Mouse (Mus musculus): ENCODE data around the gene Trappc12. TPM values are rescaled to one million over a fixed set of nuclear protein-coding genes. Genes with fewer than 3 reads are reported as not detected.

The Trappc12 gene
- polyA plus RNA-seq, 1 experiment from 2014 or later, result 46.0 TPM

- Histone ChIP-seq H3K27me3 (no peaks in the 10 kb centered on the region), H3K9me3 (no peaks in the 10 kb centered on the region), H3K4me2 (replicated peaks) (no peak overlapping the region), H3K27ac (peak overlapping the region; percentile 85), H3K4me3 (replicated peaks) (no peak overlapping the region), H3K9ac (replicated peaks) (peak overlapping the region; percentile 59), H3K36me3 (peaks cover 21% of the 10 kb centered on the region), H3K4me1 (replicated peaks) (peaks cover 33% of the 10 kb centered on the region)
- WGBS, result 30% methylated on average over 3 of the region's 3 CpGs
- ATAC-seq, result peak; percentile 57
These were observed 50.2 kb downstream of the Trappc12 start for GRCm38 (mm10) chr12:28700101-28700511.

GRCm38 (mm10) chr12:28699656-28700055 lies 50.6 kb downstream of the Trappc12 start:
- H3K4me1 ChIP-seq (replicated peaks), result peaks cover 28% of the 10 kb centered on the region
- peak overlapping the region; percentile 85 for H3K27ac ChIP-seq
- H3K36me3 ChIP-seq, result peaks cover 25% of the 10 kb centered on the region
- 7% methylated on average over 6 of the region's 6 CpGs for WGBS
- H3K4me3 ChIP-seq (replicated peaks), result no peak overlapping the region
- ATAC-seq, result peak; percentile 44; the same call in 1 of the 2 replicates
- H3K9ac ChIP-seq (replicated peaks), result peak overlapping the region; percentile 59
- H3K4me2 ChIP-seq (replicated peaks), result no peak overlapping the region
- no peaks in the 10 kb centered on the region for H3K9me3 ChIP-seq
- no peaks in the 10 kb centered on the region for H3K27me3 ChIP-seq

- 80% methylated on average over 5 of the region's 5 CpGs for WGBS
- H3K9me3 ChIP-seq, result no peaks in the 10 kb centered on the region
- no peak overlapping the region for H3K4me3 ChIP-seq (replicated peaks)
- H3K4me1 ChIP-seq (replicated peaks), result peaks cover 23% of the 10 kb centered on the region
- no peak overlapping the region; the same call in 1 of the 2 replicates for H3K9ac ChIP-seq (replicated peaks)
- no peaks in the 10 kb centered on the region for H3K27me3 ChIP-seq
- peaks cover 30% of the 10 kb centered on the region for H3K36me3 ChIP-seq
- ATAC-seq, result no peak
- H3K4me2 ChIP-seq (replicated peaks), result no peak overlapping the region
- H3K27ac ChIP-seq, result 0 out of 2 replicates have a peak overlapping the region, but pooled peaks have one; percentile 64
These were observed 51.2 kb downstream of the Trappc12 start for GRCm38 (mm10) chr12:28699086-28699485.

- H3K4me1 ChIP-seq (replicated peaks), result peaks cover 22% of the 10 kb centered on the region
- WGBS, result 64% methylated on average over 14 of the region's 14 CpGs
- no peak overlapping the region for H3K4me3 ChIP-seq (replicated peaks)
- no peaks in the 10 kb centered on the region for H3K27me3 ChIP-seq
- H3K9ac ChIP-seq (replicated peaks), result no peak overlapping the region
- H3K27ac ChIP-seq, result no peak overlapping the region
- ATAC-seq, result no peak
- peaks cover 36% of the 10 kb centered on the region for H3K36me3 ChIP-seq
- no peak overlapping the region for H3K4me2 ChIP-seq (replicated peaks)
- H3K9me3 ChIP-seq, result no peaks in the 10 kb centered on the region
These were observed 52.3 kb downstream of the Trappc12 start for GRCm38 (mm10) chr12:28697821-28698595.

GRCm38 (mm10) chr12:28694776-28695175 lies 55.5 kb downstream of the Trappc12 start:
- WGBS, result 91% methylated on average over 7 of the region's 7 CpGs
- Histone ChIP-seq H3K4me2 (replicated peaks) (no peak overlapping the region), H3K27me3 (no peaks in the 10 kb centered on the region), H3K4me1 (replicated peaks) (peaks cover 10% of the 10 kb centered on the region; the same call in 1 of the 2 replicates), H3K4me3 (replicated peaks) (no peak overlapping the region), H3K9me3 (no peaks in the 10 kb centered on the region), H3K9ac (replicated peaks) (no peak overlapping the region), H3K36me3 (peaks cover 59% of the 10 kb centered on the region), H3K27ac (no peak overlapping the region)
- no peak for ATAC-seq

- 88% methylated on average over 2 of the region's 2 CpGs for WGBS
- Histone ChIP-seq H3K27me3 (no peaks in the 10 kb centered on the region), H3K27ac (no peak overlapping the region), H3K4me3 (replicated peaks) (no peak overlapping the region), H3K9ac (replicated peaks) (no peak overlapping the region), H3K9me3 (no peaks in the 10 kb centered on the region), H3K4me2 (replicated peaks) (no peak overlapping the region), H3K36me3 (peaks cover 64% of the 10 kb centered on the region), H3K4me1 (replicated peaks) (0 out of 2 replicates have a peak, but pooled peaks cover 7% of the 10 kb centered on the region)
- ATAC-seq, result no peak
These were observed 56.0 kb downstream of the Trappc12 start for GRCm38 (mm10) chr12:28694231-28694630.

- H3K27ac ChIP-seq, result no peak overlapping the region
- H3K9me3 ChIP-seq, result no peaks in the 10 kb centered on the region
- 85% methylated on average over 3 of the region's 3 CpGs for whole genome bisulfite sequencing
- ATAC-seq, result no peak
- no peak overlapping the region for H3K4me3 ChIP-seq (replicated peaks)
- H3K4me2 ChIP-seq (replicated peaks), result no peak overlapping the region
- no peak overlapping the region for H3K9ac ChIP-seq (replicated peaks)
- no peaks in the 10 kb centered on the region for H3K27me3 ChIP-seq
- H3K4me1 ChIP-seq (replicated peaks), result 0 out of 2 replicates have a peak, but pooled peaks cover 4% of the 10 kb centered on the region
- peaks cover 69% of the 10 kb centered on the region for H3K36me3 ChIP-seq
These were observed 56.5 kb downstream of the Trappc12 start for GRCm38 (mm10) chr12:28693738-28694137.

GRCm38 (mm10) chr12:28690730-28691129 lies 59.5 kb downstream of the Trappc12 start:
- no peaks in the 10 kb centered on the region for H3K27me3 ChIP-seq
- no peak overlapping the region for H3K4me3 ChIP-seq (replicated peaks)
- no peak overlapping the region for H3K9ac ChIP-seq (replicated peaks)
- WGBS, result 95% methylated on average over 7 of the region's 7 CpGs
- no peak for ATAC-seq
- no peak overlapping the region for H3K4me2 ChIP-seq (replicated peaks)
- H3K36me3 ChIP-seq, result peaks cover 59% of the 10 kb centered on the region
- H3K4me1 ChIP-seq (replicated peaks), result peaks cover 5% of the 10 kb centered on the region; the same call in 1 of the 2 replicates
- no peak overlapping the region for H3K27ac ChIP-seq
- H3K9me3 ChIP-seq, result no peaks in the 10 kb centered on the region

GRCm38 (mm10) chr12:28688996-28689395 lies 61.3 kb downstream of the Trappc12 start:
- 58% methylated on average over 6 of the region's 6 CpGs for WGBS
- Histone ChIP-seq H3K4me2 (replicated peaks) (no peak overlapping the region), H3K4me3 (replicated peaks) (no peak overlapping the region), H3K9ac (replicated peaks) (no peak overlapping the region), H3K36me3 (peaks cover 42% of the 10 kb centered on the region), H3K27me3 (no peaks in the 10 kb centered on the region), H3K9me3 (no peaks in the 10 kb centered on the region), H3K4me1 (replicated peaks) (peaks cover 5% of the 10 kb centered on the region; the same call in 1 of the 2 replicates), H3K27ac (no peak overlapping the region)
- no peak for ATAC-seq

GRCm38 (mm10) chr12:28686199-28686879 lies 63.9 kb downstream of the Trappc12 start:
- no peak for ATAC-seq
- H3K9me3 ChIP-seq, result no peaks in the 10 kb centered on the region
- H3K27me3 ChIP-seq, result no peaks in the 10 kb centered on the region
- peaks cover 5% of the 10 kb centered on the region; the same call in 1 of the 2 replicates for H3K4me1 ChIP-seq (replicated peaks)
- 0 out of 2 replicates have a peak overlapping the region, but pooled peaks have one; percentile 36 for H3K9ac ChIP-seq (replicated peaks)
- no peak overlapping the region for H3K4me3 ChIP-seq (replicated peaks)
- WGBS, result 61% methylated on average over 8 of the region's 8 CpGs
- peaks cover 25% of the 10 kb centered on the region for H3K36me3 ChIP-seq
- H3K4me2 ChIP-seq (replicated peaks), result no peak overlapping the region
- H3K27ac ChIP-seq, result peak overlapping the region; percentile 35

GRCm38 (mm10) chr12:28685771-28686170 lies 64.5 kb downstream of the Trappc12 start:
- ATAC-seq, result no peak
- Histone ChIP-seq H3K9me3 (no peaks in the 10 kb centered on the region), H3K27ac (no peak overlapping the region), H3K9ac (replicated peaks) (no peak overlapping the region), H3K4me1 (replicated peaks) (peaks cover 5% of the 10 kb centered on the region; the same call in 1 of the 2 replicates), H3K4me2 (replicated peaks) (no peak overlapping the region), H3K27me3 (no peaks in the 10 kb centered on the region), H3K36me3 (peaks cover 19% of the 10 kb centered on the region), H3K4me3 (replicated peaks) (no peak overlapping the region)
- WGBS, result 74% methylated on average over 3 of the region's 3 CpGs

GRCm38 (mm10) chr12:28684674-28685073 lies 65.6 kb downstream of the Trappc12 start:
- no peaks in the 10 kb centered on the region for H3K27me3 ChIP-seq
- no peak overlapping the region for H3K4me2 ChIP-seq (replicated peaks)
- no peak overlapping the region for H3K27ac ChIP-seq
- 79% methylated on average over 1 of the region's 1 CpGs for WGBS
- H3K4me3 ChIP-seq (replicated peaks), result no peak overlapping the region
- no peaks in the 10 kb centered on the region for H3K9me3 ChIP-seq
- H3K36me3 ChIP-seq, result peaks cover 9% of the 10 kb centered on the region
- no peak for ATAC-seq
- peaks cover 5% of the 10 kb centered on the region; the same call in 1 of the 2 replicates for H3K4me1 ChIP-seq (replicated peaks)
- H3K9ac ChIP-seq (replicated peaks), result no peak overlapping the region
